Mouse (Mus musculus) liver, embryonic 13.5 days (tissue): ENCODE results near the gene Gm5148. TPM values are rescaled to one million over a fixed set of nuclear protein-coding genes. Genes with fewer than 3 reads are reported as not detected.

Source experiments
- ATAC-seq: fragments of 200-750 bp; cut with Nextera tagmentation; 2 replicates; pipeline ENCODE4 v1.8.0; 2017; ENCODE audit warnings: low read depth, mild to moderate bottlenecking, moderate number of reproducible peaks, moderate library complexity
- DNase-seq: peaks from one replicate; pipeline ENCODE4 v3.0.0; 2022
- H3K27ac ChIP-seq: fragments of 300-500 bp; sonication (generic); 2 replicates; pipeline ENCODE4 v1.5.1; 2015; ENCODE audit warnings: moderate library complexity, mild to moderate bottlenecking, inconsistent platforms
- H3K27me3 ChIP-seq: fragments of 300-500 bp; sonication (generic); 2 replicates; pipeline ENCODE4 v1.6.1; 2015; ENCODE audit warnings: mild to moderate bottlenecking, inconsistent platforms
- H3K36me3 ChIP-seq: fragments of 300-500 bp; sonication (generic); 2 replicates; pipeline ENCODE4 v1.6.1; 2015; ENCODE audit warnings: mild to moderate bottlenecking, inconsistent platforms
- H3K4me1 ChIP-seq: fragments of 300-500 bp; sonication (generic); replicated peaks from 2 replicates; pipeline ENCODE4 v1.6.1; 2015; ENCODE audit warnings: inconsistent platforms
- H3K4me2 ChIP-seq: fragments of 300-500 bp; sonication (generic); 2 replicates; pipeline ENCODE4 v1.6.1; 2015; ENCODE audit warnings: inconsistent platforms, mild to moderate bottlenecking, moderate library complexity
- H3K4me3 ChIP-seq: fragments of 300-500 bp; sonication (generic); replicated peaks from 2 replicates; pipeline ENCODE4 v1.5.1; 2015; ENCODE audit warnings: mild to moderate bottlenecking, inconsistent platforms
- H3K9ac ChIP-seq: fragments of 300-500 bp; sonication (generic); 2 replicates; pipeline ENCODE4 v1.6.1; 2015; ENCODE audit warnings: mild to moderate bottlenecking, inconsistent platforms
- H3K9me3 ChIP-seq: fragments of 300-500 bp; sonication (generic); replicated peaks from 2 replicates; pipeline ENCODE4 v1.6.1; 2016; ENCODE audit warnings: inconsistent platforms
- WGBS: fragments of 180-500 bp; shearing (Covaris S2); methylation state at CpG from one replicate; pipeline ENCODE4 v1.1.7; 2015; ENCODE audit not compliant: insufficient replicate concordance; 5-methylcytosine and 5-hydroxymethylcytosine counted together
- polyA plus RNA-seq: library from polyadenylated mRNA; unstranded; fragments of >200 nt; fragmentation: Nextera tagmentation; extraction: Ambion mirVana; gene quantifications from 2 replicates; pipeline ENCODE4 v1.2.1, GENCODE M21; 2015

Gm5148 gene
- polyA plus RNA-seq: 2.6 and 2.7 TPM in 2 replicates

DNA sequence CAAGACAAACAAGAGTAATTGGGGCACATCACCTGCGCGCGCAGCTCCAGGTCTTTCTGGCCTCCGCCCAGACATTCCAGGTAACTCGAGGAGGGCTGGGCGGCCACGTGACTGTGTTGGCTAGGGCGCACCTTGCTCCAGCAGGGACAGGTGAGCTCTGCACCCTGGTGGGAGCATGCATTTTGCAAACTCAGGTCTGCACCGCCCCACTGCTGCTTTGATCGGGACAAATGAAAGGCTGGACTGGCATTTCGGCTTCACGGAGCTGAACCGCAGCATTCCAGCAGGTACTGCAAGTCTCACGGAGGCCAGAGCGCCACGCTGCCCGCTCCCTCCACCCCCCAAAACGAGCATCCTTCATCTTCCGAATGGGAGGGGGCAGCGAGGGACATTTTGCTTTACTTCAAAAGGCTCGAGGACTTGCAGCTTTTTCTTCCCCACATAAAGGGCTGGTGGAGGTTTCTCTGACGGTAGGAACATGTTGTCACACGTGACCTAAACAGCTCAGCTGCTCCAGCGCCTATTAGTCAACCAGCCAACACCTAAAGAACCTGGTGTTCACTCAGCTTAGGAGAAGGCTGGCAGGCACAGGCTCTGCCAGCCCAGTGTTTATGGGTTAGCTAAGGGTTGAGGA, at the start of gene Gm5148:
TSS of gene Gm5148 (minus strand) at position 320 of the 634 bp plus-strand sequence.
- DNase-seq (no peak), ATAC-seq (peak; percentile 30)
- H3K27me3 ChIP-seq: peaks cover 48% of the 10 kb centered on the region
- WGBS: 4% methylated on average over 24 of the region's 24 CpGs
- no peaks in the 10 kb centered on the region for H3K36me3 ChIP-seq
- peak within 1 kb of the TSS; percentile 42 for H3K4me3 ChIP-seq
- H3K4me2 ChIP-seq: peak within 1 kb of the TSS; percentile 59
- no peaks in the 10 kb centered on the region for H3K9me3 ChIP-seq
- H3K4me1 ChIP-seq: peaks cover 23% of the 10 kb centered on the region
- H3K27ac ChIP-seq: no peak within 1 kb of the TSS
- 0 out of 2 replicates have a peak within 1 kb of the TSS, but pooled peaks have one; percentile 22 for H3K9ac ChIP-seq

DNA sequence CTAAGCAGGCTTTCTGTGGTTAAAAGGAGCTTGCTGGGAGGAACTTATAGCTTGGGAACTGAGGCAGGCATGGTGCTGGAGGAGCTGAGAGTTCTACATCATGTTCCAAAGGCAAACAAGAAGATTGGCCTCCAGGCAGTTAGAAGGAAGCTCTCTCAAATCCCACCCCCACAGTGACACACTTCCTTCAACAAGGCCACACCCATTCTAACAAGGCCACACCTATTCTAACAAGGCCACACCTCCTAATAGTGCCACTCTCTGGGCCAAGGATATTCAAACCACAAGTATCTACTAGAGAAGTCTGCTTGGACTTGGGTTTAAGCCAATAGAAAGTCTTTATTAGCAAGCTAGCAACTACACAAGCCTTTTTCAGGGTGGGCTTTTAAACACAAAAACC, 46.7 kb upstream of the Gm5148 start:
- H3K36me3 ChIP-seq: no peaks in the 10 kb centered on the region
- no peak overlapping the region for H3K4me3 ChIP-seq
- ATAC-seq: no peak
- no peak overlapping the region for H3K9ac ChIP-seq
- peaks cover 11% of the 10 kb centered on the region; the same call in 1 of the 2 replicates for H3K4me1 ChIP-seq
- DNase-seq: no peak
- no peaks in the 10 kb centered on the region for H3K27me3 ChIP-seq
- H3K4me2 ChIP-seq: no peak overlapping the region
- H3K27ac ChIP-seq: no peak overlapping the region
- no peaks in the 10 kb centered on the region for H3K9me3 ChIP-seq

DNA sequence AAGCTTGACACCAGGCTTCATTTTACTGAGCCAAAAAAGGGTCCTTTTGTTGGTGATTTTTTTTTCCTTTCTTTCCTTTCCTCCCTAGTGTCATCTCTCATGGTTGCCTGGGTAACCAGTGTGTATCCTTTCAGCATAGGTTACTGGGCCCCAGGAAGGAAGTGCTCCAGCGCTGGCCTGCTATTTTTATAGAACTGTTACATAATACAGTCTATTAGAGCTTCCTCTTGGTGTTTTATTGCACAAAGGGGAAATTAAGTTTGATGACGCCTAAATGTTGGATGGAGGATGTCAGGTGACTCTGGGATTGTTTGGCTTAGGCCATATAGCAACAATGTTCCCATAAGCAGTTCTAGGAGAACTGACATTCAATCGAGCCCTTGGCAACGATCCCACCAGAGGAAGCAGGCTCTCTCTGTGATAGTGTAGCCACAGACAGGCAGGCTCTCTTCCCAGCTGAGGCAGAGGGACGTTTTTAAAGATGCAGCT, 45.0 kb upstream of the Gm5148 start:
- WGBS: 13% methylated on average over 5 of the region's 5 CpGs
- Histone ChIP-seq H3K4me3 (no peak overlapping the region), H3K9me3 (no peaks in the 10 kb centered on the region), H3K36me3 (no peaks in the 10 kb centered on the region), H3K4me2 (no peak overlapping the region), H3K27ac (no peak overlapping the region), H3K27me3 (no peaks in the 10 kb centered on the region), H3K4me1 (peaks cover 11% of the 10 kb centered on the region; the same call in 1 of the 2 replicates), H3K9ac (no peak overlapping the region)
- ATAC-seq (peak; percentile 55; the same call in 1 of the 2 replicates), DNase-seq (no peak)

GRCm38 (mm10) chr3:37767147-37768015, 43.1 kb upstream of the Gm5148 start:
- H3K27me3 ChIP-seq: no peaks in the 10 kb centered on the region
- no peaks in the 10 kb centered on the region for H3K9me3 ChIP-seq
- H3K27ac ChIP-seq: no peak overlapping the region
- peaks cover 16% of the 10 kb centered on the region for H3K4me1 ChIP-seq
- no peak overlapping the region for H3K4me2 ChIP-seq
- no peak overlapping the region for H3K4me3 ChIP-seq
- DNase-seq (no peak), ATAC-seq (no peak)
- WGBS: 57% methylated on average over 12 of the region's 12 CpGs
- no peaks in the 10 kb centered on the region for H3K36me3 ChIP-seq
- H3K9ac ChIP-seq: no peak overlapping the region

DNA sequence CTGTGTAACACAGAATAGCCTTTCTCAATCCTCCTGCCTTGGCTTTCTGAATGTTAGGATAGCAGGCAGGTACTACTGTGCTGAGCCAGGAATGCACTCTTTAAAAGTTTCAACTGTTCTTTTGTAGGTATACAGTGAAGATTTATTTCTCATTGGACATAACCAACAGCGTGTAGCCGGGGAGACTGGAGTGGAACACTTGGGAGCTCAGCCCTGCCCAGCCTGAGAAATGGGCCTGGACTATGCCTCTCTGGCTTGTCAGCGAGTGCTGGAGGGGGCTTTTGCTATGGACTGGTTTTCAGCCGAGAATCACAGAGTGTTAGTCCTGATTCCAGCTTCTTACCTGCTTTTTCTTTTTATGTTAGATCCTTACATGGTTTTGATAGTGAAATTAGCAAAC, 42.3 kb upstream of the Gm5148 start:
- no peak overlapping the region for H3K27ac ChIP-seq
- H3K36me3 ChIP-seq: no peaks in the 10 kb centered on the region
- H3K9ac ChIP-seq: no peak overlapping the region
- no peaks in the 10 kb centered on the region for H3K27me3 ChIP-seq
- no peak for DNase-seq
- H3K9me3 ChIP-seq: no peaks in the 10 kb centered on the region
- peaks cover 24% of the 10 kb centered on the region for H3K4me1 ChIP-seq
- ATAC-seq: no peak
- H3K4me2 ChIP-seq: no peak overlapping the region
- WGBS: 71% methylated on average over 4 of the region's 4 CpGs
- no peak overlapping the region for H3K4me3 ChIP-seq

- Histone ChIP-seq H3K9me3 (no peaks in the 10 kb centered on the region), H3K4me3 (no peak overlapping the region), H3K27ac (no peak overlapping the region), H3K36me3 (no peaks in the 10 kb centered on the region), H3K4me1 (peaks cover 30% of the 10 kb centered on the region), H3K27me3 (no peaks in the 10 kb centered on the region), H3K9ac (no peak overlapping the region), H3K4me2 (no peak overlapping the region)
- WGBS: 66% methylated on average over 5 of the region's 5 CpGs
- ATAC-seq: no peak
- DNase-seq: no peak
Observed at GRCm38 (mm10) chr3:37765971-37766370, 41.7 kb upstream of the Gm5148 start.

- WGBS: 43% methylated on average over 3 of the region's 3 CpGs
- DNase-seq (no peak), ATAC-seq (no peak)
- no peak overlapping the region for H3K9ac ChIP-seq
- no peaks in the 10 kb centered on the region for H3K36me3 ChIP-seq
- H3K4me2 ChIP-seq: no peak overlapping the region
- no peaks in the 10 kb centered on the region for H3K9me3 ChIP-seq
- peaks cover 30% of the 10 kb centered on the region for H3K4me1 ChIP-seq
- H3K27ac ChIP-seq: no peak overlapping the region
- H3K4me3 ChIP-seq: no peak overlapping the region
- H3K27me3 ChIP-seq: no peaks in the 10 kb centered on the region
Observed at GRCm38 (mm10) chr3:37765275-37765674, 41.0 kb upstream of the Gm5148 start.

- H3K36me3 ChIP-seq: no peaks in the 10 kb centered on the region
- no peak overlapping the region for H3K27ac ChIP-seq
- DNase-seq (no peak), ATAC-seq (no peak)
- no peak overlapping the region for H3K9ac ChIP-seq
- H3K4me2 ChIP-seq: no peak overlapping the region
- H3K27me3 ChIP-seq: no peaks in the 10 kb centered on the region
- no peak overlapping the region for H3K4me3 ChIP-seq
- no peaks in the 10 kb centered on the region for H3K9me3 ChIP-seq
- peaks cover 41% of the 10 kb centered on the region for H3K4me1 ChIP-seq
- 26% methylated on average over 3 of the region's 3 CpGs for WGBS
Observed at GRCm38 (mm10) chr3:37762303-37762702, 38.0 kb upstream of the Gm5148 start.

GRCm38 (mm10) chr3:37761741-37762140, 37.5 kb upstream of the Gm5148 start:
- no peak overlapping the region for H3K4me3 ChIP-seq
- H3K9ac ChIP-seq: no peak overlapping the region
- no peaks in the 10 kb centered on the region for H3K9me3 ChIP-seq
- H3K36me3 ChIP-seq: no peaks in the 10 kb centered on the region
- H3K27ac ChIP-seq: no peak overlapping the region
- 34% methylated on average over 5 of the region's 5 CpGs for WGBS
- no peak for DNase-seq
- peaks cover 46% of the 10 kb centered on the region for H3K4me1 ChIP-seq
- H3K4me2 ChIP-seq: no peak overlapping the region
- ATAC-seq: no peak
- no peaks in the 10 kb centered on the region for H3K27me3 ChIP-seq

DNA sequence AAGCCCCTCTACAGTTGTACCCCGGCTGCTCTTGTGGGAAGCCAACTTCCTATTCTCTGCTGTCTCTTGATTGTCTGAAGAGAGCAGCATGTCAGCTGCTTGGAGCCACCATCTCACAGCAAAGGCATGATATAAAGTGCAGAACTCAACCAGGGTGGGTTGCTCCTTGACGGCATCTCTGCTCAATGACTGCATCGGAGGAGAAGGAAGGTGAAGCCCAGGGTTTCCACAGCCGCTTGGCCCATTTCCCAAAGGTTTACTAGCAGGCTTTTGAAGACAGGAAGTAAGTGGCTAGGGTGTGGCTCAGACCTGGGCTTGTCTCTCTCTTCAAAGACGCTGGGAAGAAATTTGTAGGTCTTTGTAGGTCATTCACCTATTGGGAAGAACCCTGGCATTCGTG, 36.6 kb upstream of the Gm5148 start:
- ATAC-seq (no peak), DNase-seq (no peak)
- Histone ChIP-seq H3K4me1 (peaks cover 50% of the 10 kb centered on the region), H3K36me3 (no peaks in the 10 kb centered on the region), H3K4me3 (no peak overlapping the region), H3K27ac (no peak overlapping the region), H3K4me2 (no peak overlapping the region), H3K9me3 (no peaks in the 10 kb centered on the region), H3K9ac (no peak overlapping the region), H3K27me3 (no peaks in the 10 kb centered on the region)
- WGBS: 24% methylated on average over 6 of the region's 6 CpGs

- H3K27ac ChIP-seq: peak overlapping the region; percentile 41; the same call in 1 of the 2 replicates
- H3K4me1 ChIP-seq: peaks cover 66% of the 10 kb centered on the region
- H3K9ac ChIP-seq: no peak overlapping the region
- H3K27me3 ChIP-seq: no peaks in the 10 kb centered on the region
- 0 out of 2 replicates have a peak overlapping the region, but pooled peaks have one; percentile 9 for H3K4me3 ChIP-seq
- H3K4me2 ChIP-seq: peak overlapping the region; percentile 48
- ATAC-seq (no peak), DNase-seq (no peak)
- H3K36me3 ChIP-seq: no peaks in the 10 kb centered on the region
- WGBS: 18% methylated on average over 9 of the region's 9 CpGs
- H3K9me3 ChIP-seq: no peaks in the 10 kb centered on the region
Observed at GRCm38 (mm10) chr3:37758611-37759322, 34.5 kb upstream of the Gm5148 start.
